In the genomic region with DNA sequence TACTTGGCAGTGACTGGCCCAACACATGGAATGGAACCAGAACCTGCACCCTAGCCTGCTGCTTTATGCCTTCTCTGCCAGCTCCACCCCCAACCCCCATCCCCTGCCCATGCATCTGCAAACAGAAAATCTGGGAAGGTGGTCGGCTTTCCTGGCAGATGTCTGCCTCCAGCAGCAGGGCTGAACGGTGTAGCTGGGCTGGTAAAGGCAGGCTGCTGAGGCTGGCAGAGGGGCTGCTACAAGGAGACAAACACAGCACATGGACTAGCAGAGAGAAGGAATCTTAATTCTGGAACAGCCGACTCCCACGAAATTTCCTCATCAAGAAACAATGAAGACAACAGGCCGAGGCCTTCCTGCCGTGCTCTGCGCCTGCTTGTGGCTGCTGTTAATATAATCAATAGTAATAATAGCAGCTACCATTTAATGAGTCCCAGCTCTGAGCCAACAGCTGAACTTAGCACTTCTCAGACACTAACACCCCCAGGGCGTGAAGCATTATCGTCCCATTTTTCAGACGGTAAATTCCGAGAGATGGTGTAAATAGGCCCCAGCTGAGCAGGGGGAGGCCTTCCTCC, we compare ENCODE assay signal across 20 mouse cellular contexts. TPM values are rescaled to one million over a fixed set of nuclear protein-coding genes. Genes with fewer than 3 reads are reported as not detected.
DNase-seq lines count a peak whose midpoint lies in the region; ATAC-seq lines count a peak whose summit lies in the region.
"Had no signal": no experiment of that assay in that cellular context is flagged by ENCODE, and none has a peak within 500 bp of the region (broad histone marks: within the 10 kb centered on the region; RNA-seq: fewer than 3 reads in every experiment).

No protein-coding gene starts in this region.

- ATAC-seq in forebrain, embryonic 15.5 days (replicated peaks) = 0 out of 2 replicates have a peak, but pooled peaks have one; percentile 16
- ATAC-seq: intestine, embryonic 16.5 days had no signal

- H3K27me3 ChIP-seq in forebrain, embryonic 15.5 days = no peaks in the 10 kb centered on the region
- H3K27me3 ChIP-seq in limb, embryonic 10.5 days (ENCODE audit: low read depth, poor library complexity, severe bottlenecking) = peaks cover 29% of the 10 kb centered on the region

- 45% methylated on average over 11 of the region's 11 CpGs for WGBS in forebrain, embryonic 15.5 days
- WGBS in limb, embryonic 10.5 days = 59% methylated on average over 11 of the region's 11 CpGs

- peak; percentile 4 for DNase-seq in gastrocnemius, postnatal 10 days
- DNase-seq in gastrocnemius, postnatal 25 days = no peak
- DNase-seq in layer of hippocampus, postnatal 10 days (ENCODE audit: low spot score in 2 of 2) = peak; percentile 18 to 35
- DNase-seq in layer of hippocampus, postnatal 25 days (ENCODE audit: extremely low spot score in 1 of 2, low spot score in 1 of 2) = no peak
- no peak for DNase-seq in limb, embryonic 10.5 days (ENCODE audit: low spot score)
- DNase-seq in adrenal gland, postnatal 25 days = no peak
- no peak for DNase-seq in lung, postnatal 36 days
- DNase-seq: adrenal gland, postnatal 36 days; cerebellum, adult 9-11 months; heart, adult 2 months; lung, postnatal 10 days; thymus, postnatal 4 days had no signal

- H3K9ac ChIP-seq in forebrain, embryonic 15.5 days (replicated peaks) = no peak overlapping the region
- H3K9ac ChIP-seq: liver, embryonic 14.5 days had no signal

- no peaks in the 10 kb centered on the region for H3K9me3 ChIP-seq in forebrain, embryonic 15.5 days
- H3K9me3 ChIP-seq in limb, embryonic 10.5 days (replicated peaks) = no peaks in the 10 kb centered on the region

- H3K4me3 ChIP-seq in forebrain, embryonic 15.5 days = no peak overlapping the region
- no peak overlapping the region for H3K4me3 ChIP-seq in limb, embryonic 10.5 days
- H3K4me3 ChIP-seq: heart, adult 2 months had no signal

- no peaks in the 10 kb centered on the region for H3K4me1 ChIP-seq in forebrain, embryonic 15.5 days
- H3K4me1 ChIP-seq in limb, embryonic 10.5 days = peaks cover 52% of the 10 kb centered on the region

- H3K36me3 ChIP-seq in forebrain, embryonic 15.5 days = no peaks in the 10 kb centered on the region
- H3K36me3 ChIP-seq in limb, embryonic 10.5 days = no peaks in the 10 kb centered on the region

- H3K27ac ChIP-seq in forebrain, embryonic 15.5 days (replicated peaks) = no peak overlapping the region
- peak overlapping the region; percentile 83 for H3K27ac ChIP-seq in limb, embryonic 10.5 days
- H3K27ac ChIP-seq: heart, adult 2 months; liver, embryonic 14.5 days had no signal

- no peak overlapping the region for H3K4me2 ChIP-seq in forebrain, embryonic 15.5 days (replicated peaks)
- H3K4me2 ChIP-seq: midbrain, embryonic 11.5 days had no signal

RNA-seq across cellular contexts. Expression of gene Gm12830, which starts 43.8 kb away (rescaled TPM):
- not detected for total RNA-seq in gastrocnemius, postnatal 10 days (2021)
- not detected for total RNA-seq in gastrocnemius, postnatal 25 days (2021)
- not detected for total RNA-seq in layer of hippocampus, postnatal 10 days (2021)
- not detected for total RNA-seq in layer of hippocampus, postnatal 25 days (2021)
- not detected in 2 replicates for polyA plus RNA-seq in forebrain, embryonic 15.5 days (2015; fragmentation: Nextera tagmentation; extraction: Ambion mirVana)
- polyA plus RNA-seq in limb, embryonic 10.5 days (2016; fragmentation: Nextera tagmentation; extraction: Ambion mirVana) = not detected in 2 replicates
- not detected in 2 replicates for total RNA-seq in adrenal gland, postnatal 25 days (2021)
- total RNA-seq: adrenal gland, postnatal 36 days; gastrocnemius, adult 18-20 months; heart, adult 2 months; left cerebral cortex, postnatal 36 days had no signal
- polyA plus RNA-seq: heart, adult 2 months; heart, embryonic 16.5 days; intestine, embryonic 16.5 days; large intestine, adult 2 months; liver, embryonic 14.5 days; midbrain, embryonic 11.5 days had no signal

Comparison
In these comparisons a context has a peak if more than half of its experiments do, and no peak if none do; other contexts are left out.
1. DNase-seq: peak in gastrocnemius, postnatal 10 days (single experiment) and layer of hippocampus, postnatal 10 days (2 of 2); none in gastrocnemius, postnatal 25 days (single experiment), layer of hippocampus, postnatal 25 days (0 of 2), limb, embryonic 10.5 days (single experiment), adrenal gland, postnatal 25 days (single experiment) and lung, postnatal 36 days (single experiment).